Mouse (Mus musculus) heart, embryonic 12.5 days (tissue): Measurements from ENCODE around the gene Cpa1. TPM values are rescaled to one million over a fixed set of nuclear protein-coding genes. Genes with fewer than 3 reads are reported as not detected.

ENCODE experiments used
- ATAC-seq: fragments of 200-750 bp; cut with Nextera tagmentation; 2 replicates; pipeline ENCODE4 v1.8.0; 2017; ENCODE audit warnings: moderate TSS enrichment, moderate library complexity; ENCODE audit not compliant: insufficient number of reproducible peaks, low FRiP score
- H3K27ac ChIP-seq: fragments of 300-500 bp; sonication (generic); 2 replicates; pipeline ENCODE4 v1.5.1; 2016; ENCODE audit warnings: mild to moderate bottlenecking, moderate library complexity; ENCODE audit not compliant: poor library complexity, severe bottlenecking
- H3K27me3 ChIP-seq: fragments of 300-500 bp; sonication (generic); replicated peaks from 2 replicates; pipeline ENCODE4 v1.6.1; 2016; ENCODE audit warnings: mild to moderate bottlenecking, moderate library complexity
- H3K36me3 ChIP-seq: fragments of 300-500 bp; sonication (generic); 2 replicates; pipeline ENCODE4 v1.6.1; 2016; ENCODE audit warnings: mild to moderate bottlenecking, moderate library complexity
- H3K4me1 ChIP-seq: fragments of 300-500 bp; sonication (generic); replicated peaks from 2 replicates; pipeline ENCODE4 v1.6.1; 2016; ENCODE audit warnings: mild to moderate bottlenecking
- H3K4me2 ChIP-seq: fragments of 300-500 bp; sonication (generic); 2 replicates; pipeline ENCODE4 v1.6.1; 2016; ENCODE audit warnings: mild to moderate bottlenecking, moderate library complexity
- H3K4me3 ChIP-seq: fragments of 300-500 bp; sonication (generic); 2 replicates; pipeline ENCODE4 v1.5.1; 2016; ENCODE audit warnings: mild to moderate bottlenecking
- H3K9ac ChIP-seq: fragments of 300-500 bp; sonication (generic); 2 replicates; pipeline ENCODE4 v1.6.1; 2016; ENCODE audit warnings: mild to moderate bottlenecking, moderate library complexity
- H3K9me3 ChIP-seq: fragments of 300-500 bp; sonication (generic); replicated peaks from 2 replicates; pipeline ENCODE4 v1.6.1; 2016; ENCODE audit warnings: mild to moderate bottlenecking, moderate library complexity
- WGBS: fragments of 180-500 bp; shearing (Covaris S2); methylation state at CpG from one replicate; pipeline ENCODE4 v1.1.7; 2016; 5-methylcytosine and 5-hydroxymethylcytosine counted together
- polyA plus RNA-seq: library from polyadenylated mRNA; unstranded; fragments of >200 nt; fragmentation: Nextera tagmentation; extraction: Ambion mirVana; gene quantifications from 2 replicates; pipeline ENCODE4 v1.2.1, GENCODE M21; 2016

Gene Cpa1
- polyA plus RNA-seq, 1 experiment from 2014 or later = 1.8 TPM

- H3K4me1 ChIP-seq = peaks cover 12% of the 10 kb centered on the region
- 77% methylated on average over 7 of the region's 7 CpGs for WGBS
- no peak for ATAC-seq
These were observed 48.2 kb downstream of the Cpa1 start for GRCm38 (mm10) chr6:30687198-30687597.

GRCm38 (mm10) chr6:30692826-30693225 is 53.8 kb downstream of the Cpa1 start:
- WGBS = 78% methylated on average over 5 of the region's 5 CpGs
- no peaks in the 10 kb centered on the region for H3K36me3 ChIP-seq
- peak overlapping the region; percentile 64 for H3K4me3 ChIP-seq
- H3K9me3 ChIP-seq = no peaks in the 10 kb centered on the region
- H3K9ac ChIP-seq = peak overlapping the region; percentile 78
- H3K4me1 ChIP-seq = peaks cover 10% of the 10 kb centered on the region
- peak overlapping the region; percentile 91 for H3K27ac ChIP-seq
- no peaks in the 10 kb centered on the region for H3K27me3 ChIP-seq
- ATAC-seq = no peak
- H3K4me2 ChIP-seq = peak overlapping the region; percentile 70

More at GRCm38 (mm10) chr6:30687198-30687597, 48.2 kb downstream of the Cpa1 start:
- H3K4me3 ChIP-seq = no peak overlapping the region
- no peak overlapping the region for H3K4me2 ChIP-seq
- H3K27me3 ChIP-seq = no peaks in the 10 kb centered on the region
- H3K27ac ChIP-seq = no peak overlapping the region
- no peak overlapping the region for H3K9ac ChIP-seq
- H3K36me3 ChIP-seq = no peaks in the 10 kb centered on the region
- no peaks in the 10 kb centered on the region for H3K9me3 ChIP-seq

- H3K27ac ChIP-seq = peak within 1 kb of the TSS; percentile 91
- peak within 1 kb of the TSS; percentile 70 for H3K4me2 ChIP-seq
- under 1% methylated on average over 52 of the region's 52 CpGs for WGBS
- peak within 1 kb of the TSS; percentile 78 for H3K9ac ChIP-seq
- peaks cover 12% of the 10 kb centered on the region for H3K4me1 ChIP-seq
- H3K4me3 ChIP-seq = peak within 1 kb of the TSS; percentile 64
- peak; percentile 97 for ATAC-seq
- H3K27me3 ChIP-seq = no peaks in the 10 kb centered on the region
- no peaks in the 10 kb centered on the region for H3K9me3 ChIP-seq
- no peaks in the 10 kb centered on the region for H3K36me3 ChIP-seq
These were observed 54.5 kb downstream of the Cpa1 start, which contains the start of gene Cep41 for GRCm38 (mm10) chr6:30693350-30693991. Gene Cep41 (minus strand): TSS chr6:30693749.

GRCm38 (mm10) chr6:30694209-30694608 is 55.2 kb downstream of the Cpa1 start:
- H3K4me1 ChIP-seq = peaks cover 12% of the 10 kb centered on the region
- H3K27ac ChIP-seq = peak overlapping the region; percentile 91; the same call in 1 of the 2 replicates
- 52% methylated on average over 6 of the region's 6 CpGs for WGBS
- no peaks in the 10 kb centered on the region for H3K9me3 ChIP-seq
- no peak for ATAC-seq
- peak overlapping the region; percentile 64; the same call in 1 of the 2 replicates for H3K4me3 ChIP-seq
- no peaks in the 10 kb centered on the region for H3K36me3 ChIP-seq
- no peak overlapping the region for H3K9ac ChIP-seq
- peak overlapping the region; percentile 70 for H3K4me2 ChIP-seq
- no peaks in the 10 kb centered on the region for H3K27me3 ChIP-seq

Other genes starting within 250 kb of the Cpa1 start
- gene Zc3hc1, start 248.2 kb upstream of the Cpa1 start, polyA plus RNA-seq = 44.0 and 48.4 TPM in 2 replicates
- gene Klhdc10, start 237.3 kb upstream of the Cpa1 start, polyA plus RNA-seq = 34.3 and 38.8 TPM in 2 replicates
- gene Tmem209, start 129.4 kb upstream of the Cpa1 start, polyA plus RNA-seq = 27.5 and 31.1 TPM in 2 replicates
- gene Ssmem1, start 129.4 kb upstream of the Cpa1 start, polyA plus RNA-seq = 0.17 and 0.26 TPM in 2 replicates
- 5.3 and 6.3 TPM in 2 replicates for gene Cpa2, start 97.6 kb upstream of the Cpa1 start, polyA plus RNA-seq
- gene Cpa4, start 70.8 kb upstream of the Cpa1 start, polyA plus RNA-seq = 2.9 and 3.1 TPM in 2 replicates
- 1.1 and 1.9 TPM in 2 replicates for gene Cpa5, start 28.2 kb upstream of the Cpa1 start, polyA plus RNA-seq
- gene Cep41, start 54.5 kb downstream of the Cpa1 start, polyA plus RNA-seq = 11.9 TPM in 2 replicates
- 3,424 and 3,742 TPM in 2 replicates for gene Mest, start 84.3 kb downstream of the Cpa1 start, polyA plus RNA-seq